Mouse (Mus musculus) kidney, postnatal 0 days (tissue): ENCODE results near the gene Tex52. TPM values are rescaled to one million over a fixed set of nuclear protein-coding genes. Genes with fewer than 3 reads are reported as not detected.
A peak's percentile ranks its signal among the peaks of the same experiment; 100 is the strongest.
"Not testable (repeated sequence)": the region's sequence is repeated elsewhere in the genome, so short reads cannot be mapped to it uniquely, and the experiment has no call there.

Source experiments
- ATAC-seq: fragments of 200-750 bp; cut with Nextera tagmentation; replicated peaks from 2 replicates; pipeline ENCODE4 v1.8.0; 2017; ENCODE audit warnings: low read depth, moderate number of reproducible peaks, moderate TSS enrichment, moderate library complexity; ENCODE audit not compliant: low FRiP score
- DNase-seq: peaks from one replicate; pipeline ENCODE4 v3.0.0-alpha.2; 2016; ENCODE audit warnings: low spot score
- H3K27ac ChIP-seq: fragments of 300-500 bp; sonication (generic); 2 replicates; pipeline ENCODE4 v1.5.1; 2014; ENCODE audit warnings: mild to moderate bottlenecking
- H3K27me3 ChIP-seq: fragments of 300-500 bp; sonication (generic); 2 replicates; pipeline ENCODE4 v1.6.1; 2014; ENCODE audit warnings: low read length, mixed read lengths; ENCODE audit not compliant: insufficient read depth
- H3K36me3 ChIP-seq: fragments of 300-500 bp; sonication (generic); 2 replicates; pipeline ENCODE4 v1.6.1; 2014; ENCODE audit warnings: low read length, mixed read lengths; ENCODE audit not compliant: insufficient read depth
- H3K4me1 ChIP-seq: fragments of 300-500 bp; sonication (generic); replicated peaks from 2 replicates; pipeline ENCODE4 v1.6.1; 2014; ENCODE audit warnings: antibody characterized with exemption, low read length, mixed read lengths; ENCODE audit not compliant: insufficient read depth
- H3K4me2 ChIP-seq: fragments of 300-500 bp; sonication (generic); 2 replicates; pipeline ENCODE4 v1.6.1; 2014; ENCODE audit warnings: mild to moderate bottlenecking, low read length, moderate library complexity, mixed read lengths
- H3K4me3 ChIP-seq: fragments of 300-500 bp; sonication (generic); replicated peaks from 2 replicates; pipeline ENCODE4 v1.5.1; 2014; ENCODE audit warnings: low read depth, low read length
- H3K9ac ChIP-seq: fragments of 300-500 bp; sonication (generic); 2 replicates; pipeline ENCODE4 v1.6.1; 2014; ENCODE audit warnings: low read depth, low read length
- H3K9me3 ChIP-seq: fragments of 300-500 bp; sonication (generic); replicated peaks from 2 replicates; pipeline ENCODE4 v1.6.1; 2016; ENCODE audit warnings: low read length, inconsistent platforms, mixed read lengths
- CTCF ChIP-seq: IDR thresholded peaks from 2 replicates; pipeline ENCODE4 v1.5.1; 2016; ENCODE audit warnings: antibody characterized with exemption, low read depth, mild to moderate bottlenecking, moderate library complexity
- WGBS: fragments of 180-500 bp; shearing (Covaris S2); extraction: QIAGEN DNeasy Blood & Tissue Kit; methylation state at CpG from one replicate; pipeline ENCODE4 v1.1.7; 2014; 5-methylcytosine and 5-hydroxymethylcytosine counted together
- polyA plus RNA-seq: library from polyadenylated mRNA; unstranded; fragments of >200 nt; fragmentation: Nextera tagmentation; extraction: Ambion mirVana; gene quantifications from 2 replicates; pipeline ENCODE4 v1.2.1, GENCODE M21; 2015

Gene Tex52
- polyA plus RNA-seq, 1 experiment from 2014 or later, result not detected

DNA sequence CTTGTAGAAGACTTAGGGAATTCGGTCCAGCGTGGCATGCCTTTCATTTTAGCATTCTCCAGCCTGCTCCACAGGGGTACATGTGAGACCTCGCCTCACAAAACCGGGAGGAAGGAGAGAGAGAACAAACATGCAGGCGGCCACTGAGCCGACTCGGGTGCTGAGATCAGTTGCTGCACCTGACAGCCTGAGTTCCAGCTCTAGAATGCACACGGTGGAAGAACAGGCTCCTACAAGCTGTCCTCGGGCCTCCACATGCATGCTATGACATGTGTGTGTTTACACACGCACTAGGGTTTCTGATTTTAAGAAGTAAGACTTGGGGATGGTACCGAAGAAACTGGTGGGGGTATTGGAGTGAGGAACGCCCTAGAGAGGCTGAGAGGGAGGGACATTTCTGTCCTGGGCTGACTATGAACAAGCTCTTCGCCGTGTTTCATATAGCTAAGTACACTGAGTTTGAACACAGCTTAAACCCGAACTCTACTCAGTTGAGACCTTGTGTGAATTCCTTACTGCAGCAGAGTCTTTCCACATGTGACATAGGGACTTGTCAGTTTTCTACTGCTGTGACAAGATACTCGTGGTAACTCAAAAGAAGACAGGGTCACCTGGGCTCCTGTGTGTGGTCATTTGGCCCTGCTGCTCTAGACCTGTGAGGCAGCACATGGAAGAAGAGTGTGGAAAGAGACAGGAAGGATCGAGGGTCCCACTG lies 1.3 kb downstream of the Tex52 start:
- Histone ChIP-seq H3K27ac (no peak overlapping the region), H3K27me3 (no peaks in the 10 kb centered on the region), H3K4me1 (no peaks in the 10 kb centered on the region), H3K9ac (no peak overlapping the region), H3K4me3 (no peak overlapping the region), H3K4me2 (no peak overlapping the region), H3K9me3 (no peaks in the 10 kb centered on the region), H3K36me3 (peaks cover 30% of the 10 kb centered on the region)
- TF ChIP-seq CTCF, result no peak
- WGBS, result 89% methylated on average over 17 of the region's 17 CpGs
- DNase-seq (no peak), ATAC-seq (no peak)

- TF ChIP-seq CTCF, result no peak
- H3K4me2 ChIP-seq, result no peak overlapping the region
- no peak overlapping the region for H3K27ac ChIP-seq
- ATAC-seq (no peak), DNase-seq (no peak)
- H3K36me3 ChIP-seq, result peaks cover 3% of the 10 kb centered on the region; the same call in 1 of the 2 replicates
- H3K9ac ChIP-seq, result no peak overlapping the region
- H3K4me3 ChIP-seq, result no peak overlapping the region
- H3K4me1 ChIP-seq, result no peaks in the 10 kb centered on the region
- H3K9me3 ChIP-seq, result no peaks in the 10 kb centered on the region
- 80% methylated on average over 16 of the region's 16 CpGs for WGBS
- no peaks in the 10 kb centered on the region for H3K27me3 ChIP-seq
These were observed 4.4 kb downstream of the Tex52 start for GRCm38 (mm10) chr6:128379636-128380035.

- H3K9me3 ChIP-seq, H3K27ac ChIP-seq, H3K27me3 ChIP-seq, ATAC-seq, H3K36me3 ChIP-seq, DNase-seq, H3K9ac ChIP-seq, H3K4me2 ChIP-seq, H3K4me3 ChIP-seq, H3K4me1 ChIP-seq: not testable (repeated sequence)
- 65% methylated on average over 1 of the region's 1 CpGs for WGBS
- TF ChIP-seq CTCF, result peak; percentile 67
These were observed 5.4 kb downstream of the Tex52 start for GRCm38 (mm10) chr6:128380594-128381167.

DNA sequence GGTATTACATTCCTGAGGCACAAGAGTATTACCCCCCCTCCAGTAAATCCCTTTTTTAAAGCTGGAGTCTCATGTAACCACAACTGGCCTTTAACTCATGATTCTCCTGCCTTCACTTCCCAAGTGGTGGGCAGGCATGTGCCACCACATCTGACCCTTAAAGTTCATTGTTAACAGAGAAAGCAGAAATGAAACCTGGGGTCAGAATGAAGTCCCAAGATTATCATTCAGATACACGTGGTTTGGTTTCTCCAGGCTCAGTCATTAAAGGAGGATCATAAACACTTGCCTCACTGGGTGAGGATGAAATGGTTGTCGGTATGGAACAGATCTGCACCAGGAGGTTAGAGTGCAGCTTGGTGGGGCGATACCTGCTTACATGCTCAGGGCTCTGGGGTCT lies 6.0 kb downstream of the Tex52 start:
- no peak overlapping the region for H3K9ac ChIP-seq
- no peak overlapping the region for H3K4me2 ChIP-seq
- H3K27me3 ChIP-seq, result no peaks in the 10 kb centered on the region
- ATAC-seq, result no peak
- H3K36me3 ChIP-seq, result no peaks in the 10 kb centered on the region
- no peak overlapping the region for H3K4me3 ChIP-seq
- DNase-seq, result no peak
- no peak overlapping the region for H3K27ac ChIP-seq
- TF ChIP-seq CTCF, result no peak
- no peaks in the 10 kb centered on the region for H3K9me3 ChIP-seq
- H3K4me1 ChIP-seq, result no peaks in the 10 kb centered on the region
- 67% methylated on average over 3 of the region's 3 CpGs for WGBS

DNA sequence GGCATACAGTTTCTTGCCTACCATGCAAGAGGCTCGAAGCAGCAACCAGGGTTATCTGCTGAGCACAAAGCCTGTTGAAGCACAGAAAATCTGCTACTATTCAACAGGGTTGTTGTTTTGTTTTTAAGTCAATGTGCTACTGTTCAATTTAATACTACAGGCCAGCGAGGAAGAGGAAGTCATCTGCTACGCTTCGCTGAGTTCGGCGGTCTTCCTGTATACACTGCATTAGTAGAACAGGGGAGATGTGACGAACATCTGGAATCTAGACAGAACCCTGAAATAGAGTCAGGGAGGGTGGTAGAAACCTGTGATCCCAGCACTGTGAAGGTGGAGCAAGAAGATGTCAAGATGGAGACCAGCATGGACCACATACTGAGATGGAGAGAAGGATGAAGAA lies 8.5 kb downstream of the Tex52 start:
- H3K36me3 ChIP-seq, result no peaks in the 10 kb centered on the region
- H3K9ac ChIP-seq, result no peak overlapping the region
- DNase-seq, result no peak
- H3K27ac ChIP-seq, result no peak overlapping the region
- H3K27me3 ChIP-seq, result no peaks in the 10 kb centered on the region
- no peak overlapping the region for H3K4me2 ChIP-seq
- no peak for TF ChIP-seq CTCF
- no peaks in the 10 kb centered on the region for H3K9me3 ChIP-seq
- 56% methylated on average over 7 of the region's 7 CpGs for WGBS
- H3K4me3 ChIP-seq, result no peak overlapping the region
- no peaks in the 10 kb centered on the region for H3K4me1 ChIP-seq
- ATAC-seq, result no peak

- no peak overlapping the region for H3K9ac ChIP-seq
- H3K27me3 ChIP-seq, result no peaks in the 10 kb centered on the region
- 48% methylated on average over 1 of the region's 1 CpGs for WGBS
- DNase-seq, result no peak
- ATAC-seq, result no peak
- no peaks in the 10 kb centered on the region for H3K4me1 ChIP-seq
- H3K4me3 ChIP-seq, result no peak overlapping the region
- TF ChIP-seq CTCF, result no peak
- no peaks in the 10 kb centered on the region for H3K9me3 ChIP-seq
- H3K36me3 ChIP-seq, result no peaks in the 10 kb centered on the region
- H3K4me2 ChIP-seq, result no peak overlapping the region
- no peak overlapping the region for H3K27ac ChIP-seq
These were observed 9.8 kb downstream of the Tex52 start for GRCm38 (mm10) chr6:128385026-128385425.
